Mouse (Mus musculus): ENCODE data around the gene Drd3.

DNA sequence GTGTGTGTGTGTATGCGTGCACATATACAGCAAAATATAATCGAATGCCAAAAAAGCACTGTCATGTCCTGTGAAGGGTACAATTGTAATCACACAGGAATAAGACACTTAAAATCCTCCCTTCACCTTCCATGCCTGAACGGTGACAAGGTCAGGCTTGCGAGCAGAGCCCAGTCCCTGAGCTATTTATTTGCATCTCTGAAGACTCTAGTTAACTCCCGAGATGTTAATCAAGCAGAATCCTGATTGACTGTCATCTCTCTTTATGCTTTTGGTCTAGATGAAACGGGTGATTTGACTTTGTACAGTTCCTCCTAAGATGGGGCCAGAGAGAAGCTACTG is 43.7 kb upstream of the Drd3 start:
- no peak for TF ChIP-seq CTCF (IDR thresholded peaks at IDR 0.05; ENCODE audit: extremely low read depth, insufficient read length, insufficient replicate concordance, low read depth, low read length)
- TF ChIP-seq POLR2A (IDR thresholded peaks at IDR 0.05; ENCODE audit: low read depth, low read length) = no peak

Data from small intestine, adult 2 months (tissue).